Mouse (Mus musculus) small intestine, adult 2 months (tissue): ENCODE results near the gene Kazn.

Source experiments
- CTCF ChIP-seq: fragments of 200-500 bp; IDR thresholded peaks from 2 replicates; pipeline ENCODE4 v1.5.1; 2012; ENCODE audit warnings: low read depth, mild to moderate bottlenecking, control low read depth, inconsistent platforms, low read length, moderate library complexity, mixed read lengths; ENCODE audit not compliant: insufficient replicate concordance, insufficient read length; ENCODE audit errors: extremely low read depth
- POLR2A ChIP-seq: fragments of 200-500 bp; IDR thresholded peaks from 2 replicates; pipeline ENCODE4 v1.6.1; 2012; ENCODE audit warnings: low read depth, mild to moderate bottlenecking, control low read depth, inconsistent platforms, low read length, moderate library complexity

- TF ChIP-seq POLR2A (no peak), CTCF (no peak)
Observed at GRCm38 (mm10) chr4:142118522-142118921, 120.7 kb downstream of the Kazn start.
